Comparison of ENCODE assay signal across 12 mouse cellular contexts in genomic region chr9:14002236-14002635, GRCm38 (mm10).
DNase-seq lines count a peak whose midpoint lies in the region; ATAC-seq lines count a peak whose summit lies in the region.
"Had no signal": no experiment of that assay in that cellular context is flagged by ENCODE, and none has a peak within 500 bp of the region (broad histone marks: within the 10 kb centered on the region; RNA-seq: fewer than 3 reads in every experiment).

No protein-coding gene starts in this region.

- WGBS in heart, embryonic 10.5 days, result 59% methylated on average over 2 of the region's 2 CpGs
- 54% methylated on average over 2 of the region's 2 CpGs for WGBS in embryonic facial prominence, embryonic 14.5 days

- peak; percentile 79 for DNase-seq in heart, adult 11 months
- no peak for DNase-seq in heart, embryonic 10.5 days (ENCODE audit: low spot score)
- DNase-seq in lung, postnatal 36 days, result peak; percentile 15
- DNase-seq in lung, postnatal 10 days, result no peak
- DNase-seq in embryonic facial prominence, embryonic 14.5 days (ENCODE audit: low spot score), result peak; percentile 58
- DNase-seq in kidney, postnatal 4 days, result no peak
- no peak for DNase-seq in frontal cortex, postnatal 25 days (ENCODE audit: low spot score in 2 of 2)
- DNase-seq: adrenal gland, adult 8-10 months; lung, adult 2 months had no signal

- no peak overlapping the region for H3K9ac ChIP-seq in embryonic facial prominence, embryonic 14.5 days (ENCODE audit: low read depth, low read length)
- H3K9ac ChIP-seq: midbrain, embryonic 12.5 days had no signal

- peaks cover 10% of the 10 kb centered on the region; the same call in 1 of the 2 replicates for H3K4me1 ChIP-seq in heart, embryonic 10.5 days
- H3K4me1 ChIP-seq in embryonic facial prominence, embryonic 14.5 days (ENCODE audit: control insufficient read depth, insufficient read depth, low read length), result peaks cover 22% of the 10 kb centered on the region; the same call in 1 of the 2 replicates

- no peaks in the 10 kb centered on the region for H3K36me3 ChIP-seq in heart, embryonic 10.5 days
- H3K36me3 ChIP-seq in embryonic facial prominence, embryonic 14.5 days (ENCODE audit: control insufficient read depth, insufficient read depth, low read length), result no peaks in the 10 kb centered on the region
- H3K36me3 ChIP-seq: limb, embryonic 10.5 days; midbrain, embryonic 12.5 days had no signal

- H3K9me3 ChIP-seq in heart, embryonic 10.5 days, result no peaks in the 10 kb centered on the region
- H3K9me3 ChIP-seq in embryonic facial prominence, embryonic 14.5 days (ENCODE audit: control insufficient read depth, low read length), result no peaks in the 10 kb centered on the region
- H3K9me3 ChIP-seq: limb, embryonic 10.5 days; midbrain, embryonic 12.5 days had no signal

- no peak overlapping the region for H3K4me2 ChIP-seq in embryonic facial prominence, embryonic 14.5 days (ENCODE audit: low read depth, low read length)
- H3K4me2 ChIP-seq: liver, embryonic 11.5 days; midbrain, embryonic 12.5 days had no signal

- ATAC-seq in embryonic facial prominence, embryonic 14.5 days (ENCODE audit: low read depth), result no peak

- H3K27ac ChIP-seq in heart, embryonic 10.5 days, result no peak overlapping the region
- 0 out of 2 replicates have a peak overlapping the region, but pooled peaks have one; percentile 44 for H3K27ac ChIP-seq in embryonic facial prominence, embryonic 14.5 days (replicated peaks; ENCODE audit: low read depth, low read length)
- H3K27ac ChIP-seq: limb, embryonic 10.5 days; midbrain, embryonic 12.5 days had no signal

- no peak overlapping the region for H3K4me3 ChIP-seq in heart, embryonic 10.5 days
- no peak overlapping the region for H3K4me3 ChIP-seq in embryonic facial prominence, embryonic 14.5 days (ENCODE audit: low read depth, low read length)
- H3K4me3 ChIP-seq: limb, embryonic 10.5 days; midbrain, embryonic 12.5 days had no signal

- peaks cover 27% of the 10 kb centered on the region; the same call in 1 of the 2 replicates for H3K27me3 ChIP-seq in heart, embryonic 10.5 days (ENCODE audit: insufficient read depth, poor library complexity, severe bottlenecking)
- H3K27me3 ChIP-seq in embryonic facial prominence, embryonic 14.5 days (replicated peaks; ENCODE audit: control insufficient read depth, insufficient read depth, low read length), result no peaks in the 10 kb centered on the region
- H3K27me3 ChIP-seq: midbrain, embryonic 12.5 days had no signal

Comparison
In these comparisons a context has a peak if more than half of its experiments do, and no peak if none do; other contexts are left out.
1. DNase-seq: peak in heart, adult 11 months (single experiment), lung, postnatal 36 days (single experiment) and embryonic facial prominence, embryonic 14.5 days (single experiment); none in heart, embryonic 10.5 days (single experiment), lung, postnatal 10 days (single experiment), kidney, postnatal 4 days (0 of 2) and frontal cortex, postnatal 25 days (0 of 2).